Mouse (Mus musculus) stomach, postnatal 0 days (tissue): Measurements from ENCODE around the gene Smndc1. TPM values are rescaled to one million over a fixed set of nuclear protein-coding genes. Genes with fewer than 3 reads are reported as not detected.

ENCODE experiments used
- ATAC-seq: fragments of 200-750 bp; cut with Nextera tagmentation; 2 replicates; pipeline ENCODE4 v1.8.0; 2017; ENCODE audit not compliant: low FRiP score, low TSS enrichment
- DNase-seq: peaks from one replicate; pipeline ENCODE4 v3.0.0-alpha.2; 2016; ENCODE audit warnings: low spot score
- H3K27ac ChIP-seq: fragments of 300-500 bp; sonication (generic); replicated peaks from 2 replicates; pipeline ENCODE4 v1.5.1; 2014; ENCODE audit warnings: mild to moderate bottlenecking, control low read depth
- H3K27me3 ChIP-seq: fragments of 300-500 bp; sonication (generic); 2 replicates; pipeline ENCODE4 v1.6.1; 2014; ENCODE audit warnings: low read length; ENCODE audit not compliant: control insufficient read depth, insufficient read depth
- H3K36me3 ChIP-seq: fragments of 300-500 bp; sonication (generic); 2 replicates; pipeline ENCODE4 v1.6.1; 2014; ENCODE audit warnings: low read length, mixed read lengths; ENCODE audit not compliant: control insufficient read depth, insufficient read depth
- H3K4me1 ChIP-seq: fragments of 300-500 bp; sonication (generic); replicated peaks from 2 replicates; pipeline ENCODE4 v1.6.1; 2014; ENCODE audit warnings: antibody characterized with exemption; ENCODE audit not compliant: control insufficient read depth, insufficient read depth
- H3K4me2 ChIP-seq: fragments of 300-500 bp; sonication (generic); replicated peaks from 2 replicates; pipeline ENCODE4 v1.6.1; 2014; ENCODE audit warnings: low read depth, mild to moderate bottlenecking, control low read depth, moderate library complexity
- H3K4me3 ChIP-seq: fragments of 300-500 bp; sonication (generic); 2 replicates; pipeline ENCODE4 v1.5.1; 2014; ENCODE audit warnings: low read depth, low read length, control low read depth
- H3K9ac ChIP-seq: fragments of 300-500 bp; sonication (generic); 2 replicates; pipeline ENCODE4 v1.6.1; 2014; ENCODE audit warnings: mild to moderate bottlenecking, low read length, control low read depth, mixed read lengths
- H3K9me3 ChIP-seq: fragments of 300-500 bp; sonication (generic); 2 replicates; pipeline ENCODE4 v1.6.1; 2016; ENCODE audit warnings: low read length; ENCODE audit not compliant: control insufficient read depth
- CTCF ChIP-seq: IDR thresholded peaks from 2 replicates; pipeline ENCODE4 v1.5.1; 2016; ENCODE audit warnings: antibody characterized with exemption, low read depth, mild to moderate bottlenecking, moderate library complexity
- EP300 ChIP-seq: optimal IDR thresholded peaks from 2 replicates; pipeline ENCODE3; 2016; ENCODE audit warnings: antibody characterized with exemption
- WGBS: fragments of 180-500 bp; shearing (Covaris S2); extraction: QIAGEN DNeasy Blood & Tissue Kit; methylation state at CpG from one replicate; pipeline ENCODE4 v1.1.7; 2014; 5-methylcytosine and 5-hydroxymethylcytosine counted together
- polyA plus RNA-seq: library from polyadenylated mRNA; unstranded; fragments of >200 nt; fragmentation: Nextera tagmentation; extraction: Ambion mirVana; gene quantifications from 2 replicates; pipeline ENCODE4 v1.2.1, GENCODE M21; 2015

The Smndc1 gene
- polyA plus RNA-seq, 1 experiment from 2014 or later: 26.1 TPM

DNA sequence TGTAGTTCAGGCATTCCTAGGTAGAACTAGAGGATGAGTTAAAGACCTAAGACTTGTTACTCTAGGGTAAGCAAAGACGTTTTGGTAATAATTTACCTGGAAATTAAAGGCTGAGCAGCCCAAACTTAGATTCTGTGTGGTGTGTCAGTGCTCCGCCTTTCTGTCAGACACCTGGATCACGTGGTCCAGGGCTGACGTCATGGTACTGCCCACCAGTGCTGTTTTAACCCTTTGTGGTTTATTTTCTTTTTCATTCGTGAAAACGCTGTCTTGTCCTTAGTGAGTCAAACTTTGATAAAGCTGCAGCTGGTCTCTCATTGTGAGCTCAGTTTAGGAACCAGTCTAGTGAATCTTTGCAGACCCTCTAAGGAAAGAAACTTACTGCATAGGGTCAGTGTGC, 50.0 kb downstream of the Smndc1 start:
- no peaks in the 10 kb centered on the region for H3K9me3 ChIP-seq
- no peaks in the 10 kb centered on the region for H3K36me3 ChIP-seq
- peak; percentile 60 for DNase-seq
- WGBS: 17% methylated on average over 6 of the region's 6 CpGs
- no peak overlapping the region for H3K4me3 ChIP-seq
- TF ChIP-seq CTCF (no peak), EP300 (no peak)
- no peak overlapping the region for H3K27ac ChIP-seq
- H3K4me1 ChIP-seq: no peaks in the 10 kb centered on the region
- H3K27me3 ChIP-seq: no peaks in the 10 kb centered on the region
- no peak overlapping the region for H3K9ac ChIP-seq
- H3K4me2 ChIP-seq: no peak overlapping the region
- no peak for ATAC-seq

DNA sequence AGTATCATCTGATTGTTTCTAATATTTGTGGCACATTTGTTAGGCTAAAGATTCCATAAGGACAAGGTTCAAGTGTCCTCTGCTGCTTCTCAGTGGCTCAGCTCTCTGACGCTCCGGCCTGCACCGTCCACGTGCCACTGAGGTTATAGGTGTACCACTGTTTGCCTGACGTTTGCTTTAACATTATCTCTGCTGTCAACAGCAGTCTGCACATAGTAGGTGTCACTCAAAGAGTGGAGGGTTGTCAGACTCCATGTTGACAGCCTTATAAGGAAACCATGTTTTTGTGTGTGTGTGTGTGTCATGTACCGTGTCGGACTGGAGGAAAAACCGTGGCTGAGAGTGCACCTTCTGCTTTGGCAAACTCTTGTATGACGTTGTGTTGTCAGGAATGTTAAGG, 55.1 kb downstream of the Smndc1 start:
- Histone ChIP-seq H3K9ac (no peak overlapping the region), H3K9me3 (no peaks in the 10 kb centered on the region), H3K27ac (no peak overlapping the region), H3K4me2 (no peak overlapping the region), H3K4me3 (no peak overlapping the region), H3K4me1 (no peaks in the 10 kb centered on the region), H3K27me3 (no peaks in the 10 kb centered on the region), H3K36me3 (no peaks in the 10 kb centered on the region; the same call in 1 of the 2 replicates)
- WGBS: 86% methylated on average over 9 of the region's 9 CpGs
- no peak for DNase-seq
- no peak for ATAC-seq
- TF ChIP-seq EP300 (no peak), CTCF (no peak)

DNA sequence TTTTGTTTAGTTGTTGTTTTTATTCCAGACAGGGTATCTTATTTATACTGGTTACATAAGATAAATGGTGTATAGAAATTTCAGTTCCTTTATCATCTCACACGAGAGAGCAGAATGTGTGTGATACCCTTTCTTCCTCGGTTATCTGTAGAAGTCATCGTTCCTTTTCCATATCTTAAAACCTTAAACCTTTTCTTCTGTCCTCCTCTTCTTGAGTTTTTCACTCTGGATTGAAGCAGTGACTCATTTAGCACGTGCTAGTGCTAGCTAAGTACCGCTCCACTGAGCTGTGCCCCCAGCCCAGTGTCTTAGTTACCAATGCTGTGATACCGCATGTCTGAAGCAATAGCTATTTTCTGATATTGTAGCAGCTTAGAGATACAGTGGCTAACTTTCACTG, 56.6 kb downstream of the Smndc1 start:
- no peaks in the 10 kb centered on the region for H3K27me3 ChIP-seq
- H3K9ac ChIP-seq: no peak overlapping the region
- no peaks in the 10 kb centered on the region for H3K9me3 ChIP-seq
- WGBS: 90% methylated on average over 6 of the region's 6 CpGs
- no peaks in the 10 kb centered on the region; the same call in 1 of the 2 replicates for H3K36me3 ChIP-seq
- no peak for ATAC-seq
- no peak overlapping the region for H3K4me3 ChIP-seq
- TF ChIP-seq EP300: no peak
- TF ChIP-seq CTCF: no peak
- no peaks in the 10 kb centered on the region for H3K4me1 ChIP-seq
- DNase-seq: no peak
- no peak overlapping the region for H3K27ac ChIP-seq
- H3K4me2 ChIP-seq: no peak overlapping the region

DNA sequence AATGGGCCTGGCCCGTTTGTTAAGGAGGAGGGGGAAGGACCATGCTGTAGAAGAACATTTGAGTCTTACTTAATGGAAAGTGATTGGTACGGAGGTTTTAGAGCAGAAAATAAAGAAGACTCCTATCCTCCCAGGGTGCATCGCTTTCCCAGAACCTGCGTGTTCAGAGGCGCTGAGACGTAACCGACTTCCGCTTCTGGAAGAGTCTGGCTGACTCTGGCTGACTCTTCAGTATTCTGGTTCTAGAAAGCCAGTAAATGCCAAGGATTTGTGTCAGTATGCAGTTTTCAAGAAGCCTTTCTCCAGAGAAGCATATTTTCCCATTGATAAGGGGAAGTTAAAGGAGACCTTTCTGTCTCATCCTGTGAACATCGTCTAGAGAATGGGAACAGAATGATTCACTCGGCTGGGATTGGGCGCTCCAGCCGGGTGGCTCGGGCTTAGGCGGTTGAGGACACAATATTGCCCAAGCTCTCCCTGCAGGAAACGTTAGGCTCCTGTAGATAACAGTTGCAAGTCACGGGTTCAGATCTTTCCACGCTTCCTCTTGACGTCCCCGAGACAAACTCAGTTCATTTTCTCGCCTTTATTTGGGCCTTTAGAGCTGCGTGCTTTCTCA, 58.4 kb downstream of the Smndc1 start:
- Histone ChIP-seq H3K36me3 (no peaks in the 10 kb centered on the region; the same call in 1 of the 2 replicates), H3K9ac (no peak overlapping the region), H3K27me3 (no peaks in the 10 kb centered on the region), H3K4me1 (no peaks in the 10 kb centered on the region), H3K27ac (no peak overlapping the region), H3K9me3 (no peaks in the 10 kb centered on the region), H3K4me2 (no peak overlapping the region), H3K4me3 (no peak overlapping the region)
- DNase-seq: no peak
- 90% methylated on average over 21 of the region's 21 CpGs for WGBS
- TF ChIP-seq EP300: no peak
- no peak for ATAC-seq

DNA sequence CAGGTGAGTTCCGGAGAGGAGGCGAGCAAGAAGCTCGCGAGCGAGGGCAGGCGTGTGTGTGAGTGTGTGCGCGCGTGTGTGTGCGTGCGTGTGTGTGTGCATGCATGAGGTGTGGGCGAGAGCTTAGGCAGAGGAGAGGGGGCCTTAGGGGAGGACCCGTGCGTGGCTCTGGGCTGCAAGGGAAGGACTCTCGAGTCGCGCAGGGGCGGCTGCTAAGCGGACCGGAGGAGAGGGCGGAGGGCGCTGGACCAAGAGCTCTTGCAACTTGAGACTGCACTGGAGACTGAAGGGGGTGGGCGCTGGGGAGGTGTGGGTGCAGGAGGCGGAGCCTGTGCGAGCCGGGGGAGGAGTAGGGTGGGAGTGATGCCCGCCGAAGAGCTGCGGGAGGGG, 60.4 kb downstream of the Smndc1 start:
- DNase-seq (peak; percentile 81), ATAC-seq (peak; percentile 59)
- peak overlapping the region; percentile 84 for H3K27ac ChIP-seq
- H3K27me3 ChIP-seq: no peaks in the 10 kb centered on the region
- 0 out of 2 replicates have a peak, but pooled peaks cover 3% of the 10 kb centered on the region for H3K4me1 ChIP-seq
- H3K4me2 ChIP-seq: peak overlapping the region; percentile 97
- peak overlapping the region; percentile 78 for H3K9ac ChIP-seq
- WGBS: under 1% methylated on average over 26 of the region's 29 CpGs
- H3K4me3 ChIP-seq: peak overlapping the region; percentile 83
- no peaks in the 10 kb centered on the region; the same call in 1 of the 2 replicates for H3K36me3 ChIP-seq
- no peaks in the 10 kb centered on the region for H3K9me3 ChIP-seq
- TF ChIP-seq CTCF: no peak; the same call in 1 of the 2 replicates
- TF ChIP-seq EP300: no peak

Other genes with a start within 250 kb of the Smndc1 start
- 28.6 and 31.3 TPM in 2 replicates for gene Mxi1, start 80.1 kb downstream of the Smndc1 start, polyA plus RNA-seq
- gene Gm10197, start 18.8 kb downstream of the Smndc1 start, polyA plus RNA-seq: not detected in 2 replicates
- gene Dusp5, start 138.5 kb upstream of the Smndc1 start, polyA plus RNA-seq: 14.1 and 18.5 TPM in 2 replicates
- gene Nutf2-ps1, start 198.5 kb upstream of the Smndc1 start, polyA plus RNA-seq: 168 and 177 TPM in 2 replicates
- 24.9 and 27.0 TPM in 2 replicates for gene Smc3, start 209.8 kb upstream of the Smndc1 start, polyA plus RNA-seq